Comparison of ENCODE assay signal across 9 mouse cellular contexts in genomic region chr19:47507128-47508121, GRCm38 (mm10). TPM values are rescaled to one million over a fixed set of nuclear protein-coding genes. Genes with fewer than 3 reads are reported as not detected.
DNase-seq lines count a peak whose midpoint lies in the region; ATAC-seq and TF ChIP-seq lines count a peak whose summit lies in the region.
"Had no signal": no experiment of that assay in that cellular context is flagged by ENCODE, and none has a peak within 500 bp of the region (broad histone marks: within the 10 kb centered on the region; RNA-seq: fewer than 3 reads in every experiment).

No protein-coding gene starts in this region.

- peak; percentile 33 for DNase-seq in ovary, postnatal 10 days (ENCODE audit: low spot score)
- no peak for DNase-seq in ovary, postnatal 14 days (ENCODE audit: low spot score)
- DNase-seq in cerebellum, adult 18-20 months = peak; percentile 58 to 67
- DNase-seq in forebrain, postnatal 0 days = peak; percentile 85
- DNase-seq in limb, embryonic 11.5 days (ENCODE audit: low spot score) = peak; percentile 72
- DNase-seq in midbrain, embryonic 11.5 days (ENCODE audit: low spot score, missing footprints) = peak; percentile 90
- peak; percentile 64 to 86 for DNase-seq in spleen, postnatal 4 days (ENCODE audit: low spot score in 2 of 2)

- no peaks in the 10 kb centered on the region for H3K9me3 ChIP-seq in forebrain, postnatal 0 days (ENCODE audit: low read length)
- no peaks in the 10 kb centered on the region for H3K9me3 ChIP-seq in intestine, embryonic 16.5 days (ENCODE audit: control insufficient read depth, low read length)
- H3K9me3 ChIP-seq in limb, embryonic 11.5 days (ENCODE audit: control insufficient read depth, low read length) = no peaks in the 10 kb centered on the region
- H3K9me3 ChIP-seq in midbrain, embryonic 11.5 days (ENCODE audit: control insufficient read depth, low read length) = no peaks in the 10 kb centered on the region
- H3K9me3 ChIP-seq: embryonic facial prominence, embryonic 12.5 days had no signal

- H3K9ac ChIP-seq in forebrain, postnatal 0 days = peak overlapping the region; percentile 14; the same call in 1 of the 2 replicates
- H3K9ac ChIP-seq in intestine, embryonic 16.5 days (ENCODE audit: low read depth, low read length) = no peak overlapping the region
- H3K9ac ChIP-seq in limb, embryonic 11.5 days (ENCODE audit: low read length) = 0 out of 2 replicates have a peak overlapping the region, but pooled peaks have one; percentile 7
- H3K9ac ChIP-seq in midbrain, embryonic 11.5 days (ENCODE audit: low read length) = no peak overlapping the region
- H3K9ac ChIP-seq: embryonic facial prominence, embryonic 12.5 days had no signal

- no peaks in the 10 kb centered on the region for H3K27me3 ChIP-seq in forebrain, postnatal 0 days (ENCODE audit: insufficient read depth, low read length)
- no peaks in the 10 kb centered on the region for H3K27me3 ChIP-seq in intestine, embryonic 16.5 days (replicated peaks; ENCODE audit: control insufficient read depth, insufficient read depth, low read length)
- H3K27me3 ChIP-seq in limb, embryonic 11.5 days (ENCODE audit: control insufficient read depth, insufficient read depth, low read length) = no peaks in the 10 kb centered on the region
- H3K27me3 ChIP-seq in midbrain, embryonic 11.5 days (ENCODE audit: control insufficient read depth, insufficient read depth, low read length) = no peaks in the 10 kb centered on the region
- H3K27me3 ChIP-seq: embryonic facial prominence, embryonic 12.5 days had no signal

- peak; percentile 52 for ATAC-seq in forebrain, postnatal 0 days
- ATAC-seq in intestine, embryonic 16.5 days = 0 out of 2 replicates have a peak, but pooled peaks have one; percentile 8
- ATAC-seq in limb, embryonic 11.5 days (ENCODE audit: insufficient number of reproducible peaks, low FRiP score, low TSS enrichment, low read depth) = no peak
- no peak for ATAC-seq in midbrain, embryonic 11.5 days (ENCODE audit: low FRiP score)

- H3K27ac ChIP-seq in forebrain, postnatal 0 days (ENCODE audit: low read depth, low read length) = no peak overlapping the region
- H3K27ac ChIP-seq in intestine, embryonic 16.5 days (ENCODE audit: low read length) = peak overlapping the region; percentile 79
- H3K27ac ChIP-seq in limb, embryonic 11.5 days (replicated peaks; ENCODE audit: low read depth, low read length) = no peak overlapping the region
- H3K27ac ChIP-seq in midbrain, embryonic 11.5 days (ENCODE audit: low read depth, low read length) = no peak overlapping the region
- H3K27ac ChIP-seq: embryonic facial prominence, embryonic 12.5 days had no signal

- H3K4me3 ChIP-seq in forebrain, postnatal 0 days (ENCODE audit: low read depth, low read length) = peak overlapping the region; percentile 3; the same call in 1 of the 2 replicates
- H3K4me3 ChIP-seq in intestine, embryonic 16.5 days (ENCODE audit: low read length) = no peak overlapping the region
- H3K4me3 ChIP-seq in limb, embryonic 11.5 days (ENCODE audit: low read depth, low read length) = no peak overlapping the region
- no peak overlapping the region for H3K4me3 ChIP-seq in midbrain, embryonic 11.5 days (ENCODE audit: low read depth, low read length)
- H3K4me3 ChIP-seq: embryonic facial prominence, embryonic 12.5 days had no signal

- TF ChIP-seq CTCF in forebrain, postnatal 0 days (IDR thresholded peaks at IDR 0.05; ENCODE audit: low read depth) = peak; percentile 95

- 0 out of 2 replicates have a peak, but pooled peaks cover 2% of the 10 kb centered on the region for H3K36me3 ChIP-seq in forebrain, postnatal 0 days (ENCODE audit: insufficient read depth)
- H3K36me3 ChIP-seq in intestine, embryonic 16.5 days (ENCODE audit: control insufficient read depth, insufficient read depth, low read length) = 0 out of 2 replicates have a peak, but pooled peaks cover 2% of the 10 kb centered on the region
- peaks cover 4% of the 10 kb centered on the region; the same call in 1 of the 2 replicates for H3K36me3 ChIP-seq in limb, embryonic 11.5 days (ENCODE audit: control insufficient read depth, insufficient read depth, low read length)
- H3K36me3 ChIP-seq in midbrain, embryonic 11.5 days (ENCODE audit: control insufficient read depth, insufficient read depth, low read length) = no peaks in the 10 kb centered on the region

- H3K4me2 ChIP-seq in forebrain, postnatal 0 days (ENCODE audit: low read depth) = peak overlapping the region; percentile 18
- 0 out of 2 replicates have a peak overlapping the region, but pooled peaks have one; percentile 26 for H3K4me2 ChIP-seq in intestine, embryonic 16.5 days (ENCODE audit: low read depth, low read length)
- no peak overlapping the region for H3K4me2 ChIP-seq in limb, embryonic 11.5 days (ENCODE audit: low read depth, severe bottlenecking)
- no peak overlapping the region for H3K4me2 ChIP-seq in midbrain, embryonic 11.5 days
- H3K4me2 ChIP-seq: embryonic facial prominence, embryonic 12.5 days had no signal

- 47% methylated on average over 27 of the region's 27 CpGs for WGBS in forebrain, postnatal 0 days
- 50% methylated on average over 27 of the region's 27 CpGs for WGBS in intestine, embryonic 16.5 days
- 68% methylated on average over 27 of the region's 27 CpGs for WGBS in limb, embryonic 11.5 days
- WGBS in midbrain, embryonic 11.5 days = 57% methylated on average over 27 of the region's 27 CpGs

- no peaks in the 10 kb centered on the region for H3K4me1 ChIP-seq in forebrain, postnatal 0 days (ENCODE audit: insufficient read depth)
- H3K4me1 ChIP-seq in intestine, embryonic 16.5 days (ENCODE audit: control insufficient read depth, insufficient read depth, low read length) = peaks cover 32% of the 10 kb centered on the region
- H3K4me1 ChIP-seq in limb, embryonic 11.5 days (ENCODE audit: control insufficient read depth, insufficient read depth, low read length) = no peaks in the 10 kb centered on the region
- peaks cover 7% of the 10 kb centered on the region; the same call in 1 of the 2 replicates for H3K4me1 ChIP-seq in midbrain, embryonic 11.5 days (ENCODE audit: control insufficient read depth, insufficient read depth, low read length)

RNA-seq across cellular contexts. Expression of gene Stn1, which starts 29.9 kb away (rescaled TPM):
- total RNA-seq in forebrain, postnatal 0 days (2014; rRNA removed) = 17.1 and 19.6 TPM in 2 replicates
- 20.9 and 22.7 TPM in 2 replicates for polyA plus RNA-seq in forebrain, postnatal 0 days (2015; fragmentation: Nextera tagmentation; extraction: Ambion mirVana)
- 39.2 and 43.9 TPM in 2 replicates for polyA plus RNA-seq in intestine, embryonic 16.5 days (2015; fragmentation: Nextera tagmentation; extraction: Ambion mirVana)
- polyA plus RNA-seq in limb, embryonic 11.5 days (2014; fragmentation: Nextera tagmentation; extraction: Ambion mirVana) = 60.5 and 60.6 TPM in 2 replicates
- polyA plus RNA-seq in midbrain, embryonic 11.5 days (2014; fragmentation: Nextera tagmentation; extraction: Ambion mirVana) = 43.9 and 49.1 TPM in 2 replicates

RNA-seq across cellular contexts. Expression of gene Sh3pxd2a, which starts 43.2 kb away (rescaled TPM):
- total RNA-seq in forebrain, postnatal 0 days (2014; rRNA removed) = 16.1 and 20.8 TPM in 2 replicates
- 0.98 and 1.2 TPM in 2 replicates for polyA plus RNA-seq in forebrain, postnatal 0 days (2015; fragmentation: Nextera tagmentation; extraction: Ambion mirVana)
- polyA plus RNA-seq in intestine, embryonic 16.5 days (2015; fragmentation: Nextera tagmentation; extraction: Ambion mirVana) = 3.0 and 3.6 TPM in 2 replicates
- 8.9 and 10.4 TPM in 2 replicates for polyA plus RNA-seq in limb, embryonic 11.5 days (2014; fragmentation: Nextera tagmentation; extraction: Ambion mirVana)
- 4.0 and 4.1 TPM in 2 replicates for polyA plus RNA-seq in midbrain, embryonic 11.5 days (2014; fragmentation: Nextera tagmentation; extraction: Ambion mirVana)

Comparison
In these comparisons a context has a peak if more than half of its experiments do, and no peak if none do; other contexts are left out.
1. ATAC-seq: peak in forebrain, postnatal 0 days (single experiment) and intestine, embryonic 16.5 days (single experiment); none in limb, embryonic 11.5 days (single experiment) and midbrain, embryonic 11.5 days (single experiment).
2. H3K4me2 ChIP-seq: peak in forebrain, postnatal 0 days (single experiment) and intestine, embryonic 16.5 days (single experiment); none in limb, embryonic 11.5 days (single experiment) and midbrain, embryonic 11.5 days (single experiment).
3. H3K9ac ChIP-seq: peak in forebrain, postnatal 0 days (single experiment) and limb, embryonic 11.5 days (single experiment); none in intestine, embryonic 16.5 days (single experiment) and midbrain, embryonic 11.5 days (single experiment).